In the genomic region with DNA sequence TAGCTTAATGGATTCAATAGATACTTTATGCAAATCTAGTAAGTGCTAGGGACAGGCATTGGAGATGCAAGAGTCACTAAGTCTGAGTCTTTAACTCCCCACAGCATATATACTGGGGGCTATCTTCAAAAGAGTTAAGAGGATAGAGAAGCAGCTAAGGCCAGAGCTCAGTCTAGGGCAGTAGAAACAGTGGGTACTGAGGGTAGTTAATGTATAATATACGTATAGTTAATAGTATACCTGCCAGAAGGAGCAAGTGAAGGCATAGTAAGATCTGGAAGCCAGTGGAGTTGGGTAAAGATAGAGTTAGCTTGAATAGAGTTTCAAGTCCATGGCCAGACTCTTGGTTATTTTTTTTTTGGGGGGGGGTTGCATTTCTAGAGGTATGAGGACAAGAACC, we compare ENCODE assay signal across 22 mouse cellular contexts.
"Had no signal": no experiment of that assay in that cellular context is flagged by ENCODE, and none has a peak within 500 bp of the region (broad histone marks: within the 10 kb centered on the region; RNA-seq: fewer than 3 reads in every experiment).

No protein-coding gene starts in this region.

- H3K27me3 ChIP-seq: forebrain, embryonic 15.5 days; heart, embryonic 12.5 days; hindbrain, embryonic 12.5 days; limb, embryonic 13.5 days; limb, embryonic 15.5 days; liver, embryonic 12.5 days had no signal

- ATAC-seq: forebrain, embryonic 15.5 days; forebrain, postnatal 0 days; hindbrain, embryonic 16.5 days; inflammation-experienced regulatory T-cells, adult 6 months; liver, embryonic 12.5 days had no signal

- H3K4me2 ChIP-seq: forebrain, embryonic 15.5 days; heart, embryonic 12.5 days; hindbrain, embryonic 12.5 days; hindbrain, embryonic 14.5 days; limb, embryonic 13.5 days; limb, embryonic 15.5 days; liver, embryonic 12.5 days had no signal

- H3K27ac ChIP-seq: forebrain, embryonic 15.5 days; heart, embryonic 10.5 days; hindbrain, embryonic 10.5 days; hindbrain, embryonic 12.5 days; hindbrain, embryonic 14.5 days; limb, embryonic 13.5 days; limb, embryonic 15.5 days; liver, embryonic 12.5 days; liver, embryonic 14.5 days had no signal

- H3K4me3 ChIP-seq: forebrain, embryonic 15.5 days; heart, embryonic 10.5 days; heart, embryonic 12.5 days; hindbrain, embryonic 10.5 days; hindbrain, embryonic 12.5 days; limb, embryonic 13.5 days; limb, embryonic 15.5 days; liver, embryonic 12.5 days had no signal

- DNase-seq: forebrain, postnatal 0 days; gastrocnemius, postnatal 14 days; gastrocnemius, postnatal 36 days; heart, adult 11 months; heart, postnatal 10 days; heart, postnatal 4 days; kidney, adult 11 months; kidney, adult 2 months; kidney, postnatal 10 days; left cerebral cortex, postnatal 4 days had no signal

- H3K36me3 ChIP-seq: forebrain, embryonic 15.5 days; heart, embryonic 10.5 days; heart, embryonic 12.5 days; hindbrain, embryonic 10.5 days; hindbrain, embryonic 12.5 days; limb, embryonic 13.5 days; limb, embryonic 15.5 days; liver, embryonic 12.5 days had no signal

- H3K9ac ChIP-seq: forebrain, embryonic 15.5 days; forebrain, postnatal 0 days; heart, embryonic 12.5 days; hindbrain, embryonic 12.5 days; hindbrain, embryonic 14.5 days; limb, embryonic 13.5 days; limb, embryonic 15.5 days; liver, embryonic 12.5 days; liver, embryonic 14.5 days had no signal

- H3K9me3 ChIP-seq: forebrain, embryonic 15.5 days; heart, embryonic 10.5 days; heart, embryonic 12.5 days; hindbrain, embryonic 10.5 days; hindbrain, embryonic 12.5 days; limb, embryonic 13.5 days; limb, embryonic 15.5 days; liver, embryonic 12.5 days had no signal

- H3K4me1 ChIP-seq: forebrain, embryonic 15.5 days; hindbrain, embryonic 10.5 days; hindbrain, embryonic 12.5 days; limb, embryonic 13.5 days; limb, embryonic 15.5 days; liver, embryonic 12.5 days had no signal
